Mouse (Mus musculus): ENCODE data around the gene Hist1h3h.
"Not testable (repeated sequence)": the region's sequence is repeated elsewhere in the genome, so short reads cannot be mapped to it uniquely, and the experiment has no call there.

Hist1h3h gene

GRCm38 (mm10) chr13:21727948-21728572 lies 10.6 kb downstream of the Hist1h3h start:
- no peak for DNase-seq (ENCODE audit: low spot score)

- DNase-seq (ENCODE audit: low spot score), result no peak
These were observed 12.1 kb downstream of the Hist1h3h start for GRCm38 (mm10) chr13:21729544-21729943.

GRCm38 (mm10) chr13:21733466-21733865 lies 16.0 kb downstream of the Hist1h3h start:
- no peak for DNase-seq (ENCODE audit: low spot score)

- DNase-seq (ENCODE audit: low spot score), result peak; percentile 73
These were observed 16.8 kb downstream of the Hist1h3h start for GRCm38 (mm10) chr13:21734010-21734905.

GRCm38 (mm10) chr13:21734906-21735767 lies 17.7 kb downstream of the Hist1h3h start, which contains the start of gene Hist1h4j:
TSS of gene Hist1h4j (plus strand) at chr13:21735064.
- peak; percentile 87 for DNase-seq (ENCODE audit: low spot score)

- no peak for DNase-seq (ENCODE audit: low spot score)
These were observed 27.5 kb downstream of the Hist1h3h start for GRCm38 (mm10) chr13:21745006-21745405.

- no peak for DNase-seq (ENCODE audit: low spot score)
These were observed 32.1 kb downstream of the Hist1h3h start for GRCm38 (mm10) chr13:21749387-21750158.

- peak; percentile 92 for DNase-seq (ENCODE audit: low spot score)
These were observed 32.9 kb downstream of the Hist1h3h start, which contains the start of gene Hist1h4k for GRCm38 (mm10) chr13:21750159-21751017. TSS of gene Hist1h4k (minus strand) at chr13:21750505.

GRCm38 (mm10) chr13:21751417-21751816 lies 34.0 kb downstream of the Hist1h3h start:
- no peak for DNase-seq (ENCODE audit: low spot score)

GRCm38 (mm10) chr13:21751827-21752226 lies 34.4 kb downstream of the Hist1h3h start:
- DNase-seq (ENCODE audit: low spot score), result no peak

GRCm38 (mm10) chr13:21752356-21752755 lies 34.9 kb downstream of the Hist1h3h start:
- no peak for DNase-seq (ENCODE audit: low spot score)

GRCm38 (mm10) chr13:21753051-21753523 lies 35.6 kb downstream of the Hist1h3h start:
- no peak for DNase-seq (ENCODE audit: low spot score)

- DNase-seq (ENCODE audit: low spot score), result peak; percentile 55
These were observed 36.2 kb downstream of the Hist1h3h start, which contains the start of the genes Hist1h2ak and Hist1h2bn for GRCm38 (mm10) chr13:21753524-21754285. TSS of gene Hist1h2ak (minus strand) at chr13:21753827. TSS of gene Hist1h2bn (plus strand) at chr13:21754123.

GRCm38 (mm10) chr13:21754294-21755001 lies 37.0 kb downstream of the Hist1h3h start:
- DNase-seq (ENCODE audit: low spot score), result not testable (repeated sequence)

- DNase-seq (ENCODE audit: low spot score), result no peak
These were observed 38.2 kb downstream of the Hist1h3h start for GRCm38 (mm10) chr13:21755707-21756106.
